Mouse (Mus musculus) liver, embryonic 14.5 days (tissue): ENCODE data around the gene Rora.

ENCODE experiments used
- CTCF ChIP-seq: IDR thresholded peaks from 2 replicates; pipeline ENCODE4 v1.5.1; 2016; ENCODE audit warnings: antibody characterized with exemption, low read depth, control low read depth
- EP300 ChIP-seq: IDR thresholded peaks from 2 replicates; pipeline ENCODE4 v1.6.1; 2016; ENCODE audit warnings: antibody characterized with exemption, low read depth

DNA sequence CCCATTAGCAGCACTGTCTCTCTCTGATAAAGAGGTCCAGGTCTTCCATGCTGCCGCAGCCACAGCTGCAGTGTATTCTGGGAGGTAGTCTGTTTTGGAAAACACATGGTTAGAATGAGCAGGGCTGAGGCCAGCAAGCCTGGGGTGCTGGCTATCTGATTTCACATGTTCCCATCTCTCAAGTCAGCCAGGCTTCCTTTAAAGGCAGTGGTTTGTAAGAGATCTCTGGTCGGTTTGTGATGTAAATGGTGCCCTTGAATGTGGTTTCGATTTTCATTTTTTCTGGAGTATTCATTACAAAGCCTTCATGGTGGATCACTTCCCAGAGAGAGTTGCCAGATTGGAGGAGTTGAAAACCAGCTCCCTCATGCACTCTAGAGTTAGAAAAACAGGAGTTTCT is 117.8 kb downstream of the Rora start:
- TF ChIP-seq EP300 (no peak), CTCF (no peak)
